Mouse (Mus musculus): ENCODE data around the gene Bace1.

Gene Bace1

GRCm38 (mm10) chr9:45905196-45905595 is 66.8 kb downstream of the Bace1 start:
- DNase-seq (ENCODE audit: low read depth, low spot score), result no peak

GRCm38 (mm10) chr9:45905811-45906237 is 67.4 kb downstream of the Bace1 start:
- no peak for DNase-seq (ENCODE audit: low read depth, low spot score)

GRCm38 (mm10) chr9:45906355-45907077 is 68.1 kb downstream of the Bace1 start, which contains the start of the genes Pcsk7 and Rnf214:
TSS of gene Pcsk7 (plus strand) at chr9:45906497.
TSS of gene Rnf214 (minus strand) at chr9:45906911.
- DNase-seq (ENCODE audit: low read depth, low spot score), result peak; percentile 78

GRCm38 (mm10) chr9:45907078-45907428 is 68.7 kb downstream of the Bace1 start:
- DNase-seq (ENCODE audit: low read depth, low spot score), result no peak

- no peak for DNase-seq (ENCODE audit: low read depth, low spot score)
These were observed 72.6 kb downstream of the Bace1 start for GRCm38 (mm10) chr9:45910995-45911394.

- no peak for DNase-seq (ENCODE audit: low read depth, low spot score)
These were observed 73.3 kb downstream of the Bace1 start for GRCm38 (mm10) chr9:45911673-45912072.
